Mouse (Mus musculus) erythroblast, embryonic 14.5 days (primary cell): ENCODE measurements around the gene Syt9.

Experiments used
- GATA1 ChIP-seq: IDR thresholded peaks from 2 replicates; pipeline ENCODE4 v1.6.1; 2012; ENCODE audit warnings: low read length, inconsistent platforms, mixed read lengths
- TAL1 ChIP-seq: IDR thresholded peaks from 3 replicates; pipeline ENCODE4 v1.6.1; 2012; ENCODE audit warnings: low read length, inconsistent platforms, mixed read lengths

DNA sequence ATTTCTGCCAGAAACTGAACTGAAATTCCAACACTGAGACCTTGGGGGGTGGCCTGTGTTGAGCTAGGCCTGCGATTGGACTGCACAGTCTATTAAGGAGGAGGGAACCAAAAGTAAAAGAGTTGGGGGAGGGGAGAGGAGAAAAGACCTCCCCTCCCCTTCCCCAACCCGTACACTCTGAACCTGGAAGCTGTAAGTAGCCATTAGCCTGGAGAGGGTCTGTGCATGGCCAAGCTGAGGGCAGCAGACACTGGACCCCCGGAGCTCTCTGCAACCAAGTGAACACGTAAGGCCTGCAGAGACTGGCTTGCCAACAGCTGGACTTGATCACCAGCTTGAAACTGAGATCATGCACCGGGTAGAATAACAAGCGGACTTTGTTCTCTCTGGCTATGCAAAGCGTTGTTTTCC lies 196.7 kb downstream of the Syt9 start, which contains the start of gene Olfml1:
- TF ChIP-seq GATA1: no peak
- TF ChIP-seq TAL1: no peak
